19 mouse cellular contexts compared by ENCODE assay signal in the genomic region with DNA sequence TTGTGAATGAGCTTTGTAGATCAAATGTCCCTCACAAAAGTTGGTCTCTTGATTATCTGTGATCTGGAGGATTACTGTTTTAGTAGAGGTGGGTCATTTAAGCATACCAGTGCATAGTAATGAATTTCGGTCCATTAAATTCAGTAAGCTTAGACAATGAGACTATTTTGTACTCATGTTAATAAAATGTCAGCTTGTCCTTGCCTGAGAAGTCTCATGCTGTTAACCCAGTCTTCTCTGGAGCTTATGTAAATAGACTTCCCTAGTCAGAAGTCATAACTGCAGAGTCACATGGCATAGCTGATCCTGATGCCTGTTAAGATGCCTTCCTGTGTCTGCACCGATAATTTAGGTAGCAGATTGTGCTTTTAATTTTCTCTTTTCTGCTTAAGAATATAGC.
A peak's percentile ranks its signal among the peaks of the same experiment; 100 is the strongest.
DNase-seq lines count a peak whose midpoint lies in the region; ATAC-seq and TF ChIP-seq lines count a peak whose summit lies in the region.
"Had no signal": no experiment of that assay in that cellular context is flagged by ENCODE, and none has a peak within 500 bp of the region (broad histone marks: within the 10 kb centered on the region; RNA-seq: fewer than 3 reads in every experiment).

No protein-coding gene starts in this region.

- H3K4me2 ChIP-seq in neural tube, embryonic 12.5 days (replicated peaks), result no peak overlapping the region
- H3K4me2 ChIP-seq in neural tube, embryonic 15.5 days, result no peak overlapping the region
- H3K4me2 ChIP-seq in hindbrain, embryonic 12.5 days (replicated peaks), result no peak overlapping the region
- H3K4me2 ChIP-seq in neural tube, embryonic 14.5 days (ENCODE audit: low read depth, low read length), result no peak overlapping the region
- H3K4me2 ChIP-seq: heart, embryonic 13.5 days; liver, embryonic 12.5 days; lung, embryonic 15.5 days had no signal

- H3K9ac ChIP-seq in neural tube, embryonic 12.5 days, result no peak overlapping the region
- no peak overlapping the region for H3K9ac ChIP-seq in neural tube, embryonic 15.5 days (replicated peaks)
- H3K9ac ChIP-seq in hindbrain, embryonic 12.5 days, result no peak overlapping the region
- no peak overlapping the region for H3K9ac ChIP-seq in neural tube, embryonic 14.5 days (replicated peaks; ENCODE audit: low read depth, low read length)
- H3K9ac ChIP-seq: heart, embryonic 13.5 days; liver, embryonic 12.5 days; lung, embryonic 15.5 days had no signal

- no peak for TF ChIP-seq POLR2A in kidney, adult 2 months (IDR thresholded peaks at IDR 0.05; ENCODE audit: low read depth, low read length)

- peak; percentile 16 for DNase-seq in kidney, adult 2 months
- no peak for DNase-seq in kidney, adult 8-10 months
- no peak for DNase-seq in heart, adult 11 months
- DNase-seq: adrenal gland, postnatal 36 days; cerebellum, adult 9-11 months; heart, postnatal 4 days; kidney, postnatal 10 days; spleen, adult 18-20 months; thymus, postnatal 25 days had no signal

- ATAC-seq in neural tube, embryonic 12.5 days (ENCODE audit: low FRiP score, low read depth), result peak; percentile 49; the same call in 1 of the 2 replicates
- ATAC-seq in neural tube, embryonic 15.5 days (ENCODE audit: low FRiP score), result no peak
- ATAC-seq in hindbrain, embryonic 12.5 days (ENCODE audit: low FRiP score), result 0 out of 2 replicates have a peak, but pooled peaks have one; percentile 35
- ATAC-seq in neural tube, embryonic 14.5 days (ENCODE audit: low read depth), result peak; percentile 55; the same call in 1 of the 2 replicates
- ATAC-seq: liver, embryonic 12.5 days had no signal

- no peaks in the 10 kb centered on the region for H3K27me3 ChIP-seq in kidney, adult 2 months (replicated peaks; ENCODE audit: control insufficient read depth, insufficient read depth, low read length)
- H3K27me3 ChIP-seq in neural tube, embryonic 12.5 days (replicated peaks), result no peaks in the 10 kb centered on the region
- no peaks in the 10 kb centered on the region for H3K27me3 ChIP-seq in neural tube, embryonic 15.5 days (replicated peaks)
- H3K27me3 ChIP-seq in hindbrain, embryonic 12.5 days, result no peaks in the 10 kb centered on the region
- H3K27me3 ChIP-seq in neural tube, embryonic 14.5 days (ENCODE audit: control insufficient read depth, insufficient read depth, low read length), result no peaks in the 10 kb centered on the region
- H3K27me3 ChIP-seq: heart, embryonic 13.5 days; liver, embryonic 12.5 days; lung, embryonic 15.5 days had no signal

- H3K9me3 ChIP-seq in neural tube, embryonic 12.5 days, result no peaks in the 10 kb centered on the region
- H3K9me3 ChIP-seq in neural tube, embryonic 15.5 days (replicated peaks), result no peaks in the 10 kb centered on the region
- no peaks in the 10 kb centered on the region for H3K9me3 ChIP-seq in hindbrain, embryonic 12.5 days (replicated peaks)
- H3K9me3 ChIP-seq in neural tube, embryonic 14.5 days (ENCODE audit: control insufficient read depth, low read length), result no peaks in the 10 kb centered on the region
- H3K9me3 ChIP-seq: embryonic facial prominence, embryonic 10.5 days; heart, embryonic 13.5 days; limb, embryonic 10.5 days; liver, embryonic 12.5 days; lung, embryonic 15.5 days had no signal

- peak overlapping the region; percentile 23 for H3K27ac ChIP-seq in kidney, adult 2 months (ENCODE audit: insufficient read depth, low read depth, low read length)
- H3K27ac ChIP-seq in neural tube, embryonic 12.5 days, result no peak overlapping the region
- H3K27ac ChIP-seq in neural tube, embryonic 15.5 days (replicated peaks), result no peak overlapping the region
- no peak overlapping the region for H3K27ac ChIP-seq in hindbrain, embryonic 12.5 days
- H3K27ac ChIP-seq in neural tube, embryonic 14.5 days (ENCODE audit: low read depth, low read length), result no peak overlapping the region
- H3K27ac ChIP-seq: embryonic facial prominence, embryonic 10.5 days; heart, embryonic 13.5 days; limb, embryonic 10.5 days; liver, embryonic 12.5 days; lung, embryonic 15.5 days had no signal

- no peaks in the 10 kb centered on the region for H3K4me1 ChIP-seq in kidney, adult 2 months (ENCODE audit: control insufficient read depth, insufficient read depth, low read length)
- no peaks in the 10 kb centered on the region for H3K4me1 ChIP-seq in neural tube, embryonic 12.5 days
- 0 out of 2 replicates have a peak, but pooled peaks cover 3% of the 10 kb centered on the region for H3K4me1 ChIP-seq in neural tube, embryonic 15.5 days
- H3K4me1 ChIP-seq in hindbrain, embryonic 12.5 days, result 0 out of 2 replicates have a peak, but pooled peaks cover 3% of the 10 kb centered on the region
- H3K4me1 ChIP-seq in neural tube, embryonic 14.5 days (ENCODE audit: control insufficient read depth, insufficient read depth, low read length), result no peaks in the 10 kb centered on the region
- H3K4me1 ChIP-seq: embryonic facial prominence, embryonic 10.5 days; limb, embryonic 10.5 days; liver, embryonic 12.5 days; lung, embryonic 15.5 days had no signal

- 33% methylated on average over 2 of the region's 2 CpGs for WGBS in kidney, adult 2 months
- WGBS in neural tube, embryonic 12.5 days, result 35% methylated on average over 2 of the region's 2 CpGs
- WGBS in neural tube, embryonic 15.5 days, result 26% methylated on average over 2 of the region's 2 CpGs
- WGBS in hindbrain, embryonic 12.5 days, result 45% methylated on average over 2 of the region's 2 CpGs
- 28% methylated on average over 2 of the region's 2 CpGs for WGBS in neural tube, embryonic 14.5 days

- H3K36me3 ChIP-seq in kidney, adult 2 months (ENCODE audit: control insufficient read depth, insufficient read depth, low read length), result no peaks in the 10 kb centered on the region
- no peaks in the 10 kb centered on the region for H3K36me3 ChIP-seq in neural tube, embryonic 12.5 days
- 0 out of 2 replicates have a peak, but pooled peaks cover 2% of the 10 kb centered on the region for H3K36me3 ChIP-seq in neural tube, embryonic 15.5 days
- H3K36me3 ChIP-seq in hindbrain, embryonic 12.5 days, result no peaks in the 10 kb centered on the region
- no peaks in the 10 kb centered on the region for H3K36me3 ChIP-seq in neural tube, embryonic 14.5 days (ENCODE audit: control insufficient read depth, insufficient read depth, low read length)
- H3K36me3 ChIP-seq: lung, embryonic 15.5 days had no signal

- no peak for TF ChIP-seq CTCF in kidney, adult 2 months (conservative IDR thresholded peaks at IDR 0.05; ENCODE audit: insufficient read depth, insufficient read length, low read depth, low read length)

- no peak overlapping the region for H3K4me3 ChIP-seq in kidney, adult 2 months (ENCODE audit: insufficient read depth, low read depth, low read length)
- no peak overlapping the region for H3K4me3 ChIP-seq in neural tube, embryonic 12.5 days
- no peak overlapping the region for H3K4me3 ChIP-seq in neural tube, embryonic 15.5 days (replicated peaks)
- H3K4me3 ChIP-seq in hindbrain, embryonic 12.5 days, result no peak overlapping the region
- H3K4me3 ChIP-seq in neural tube, embryonic 14.5 days (ENCODE audit: low read depth, low read length), result no peak overlapping the region
- H3K4me3 ChIP-seq: embryonic facial prominence, embryonic 10.5 days; erythroblast, embryonic 14.5 days; heart, embryonic 13.5 days; limb, embryonic 10.5 days; liver, embryonic 12.5 days; lung, embryonic 15.5 days had no signal
